Mouse (Mus musculus) embryonic facial prominence, embryonic 12.5 days (tissue): Measurements from ENCODE around the gene H2bfm. TPM values are rescaled to one million over a fixed set of nuclear protein-coding genes. Genes with fewer than 3 reads are reported as not detected.
"Not testable (repeated sequence)": the region's sequence is repeated elsewhere in the genome, so short reads cannot be mapped to it uniquely, and the experiment has no call there.

Source experiments
- ATAC-seq: fragments of 200-750 bp; cut with Nextera tagmentation; 2 replicates; pipeline ENCODE4 v1.8.0; 2017; ENCODE audit not compliant: insufficient number of reproducible peaks, insufficient read depth, low FRiP score, low TSS enrichment
- H3K27ac ChIP-seq: fragments of 300-500 bp; sonication (generic); 2 replicates; pipeline ENCODE4 v1.5.1; 2016; ENCODE audit warnings: mild to moderate bottlenecking
- H3K27me3 ChIP-seq: fragments of 300-500 bp; sonication (generic); 2 replicates; pipeline ENCODE4 v1.6.1; 2016; ENCODE audit warnings: mild to moderate bottlenecking, moderate library complexity
- H3K36me3 ChIP-seq: fragments of 300-500 bp; sonication (generic); 2 replicates; pipeline ENCODE4 v1.6.1; 2016; ENCODE audit warnings: mild to moderate bottlenecking
- H3K4me1 ChIP-seq: fragments of 300-500 bp; sonication (generic); 2 replicates; pipeline ENCODE4 v1.6.1; 2016
- H3K4me2 ChIP-seq: fragments of 300-500 bp; sonication (generic); replicated peaks from 2 replicates; pipeline ENCODE4 v1.6.1; 2016; ENCODE audit warnings: mild to moderate bottlenecking, moderate library complexity
- H3K4me3 ChIP-seq: fragments of 300-500 bp; sonication (generic); 2 replicates; pipeline ENCODE4 v1.5.1; 2016; ENCODE audit warnings: mild to moderate bottlenecking
- H3K9ac ChIP-seq: fragments of 300-500 bp; sonication (generic); 2 replicates; pipeline ENCODE4 v1.6.1; 2016; ENCODE audit warnings: mild to moderate bottlenecking, moderate library complexity
- H3K9me3 ChIP-seq: fragments of 300-500 bp; sonication (generic); 2 replicates; pipeline ENCODE4 v1.6.1; 2016; ENCODE audit warnings: mild to moderate bottlenecking, moderate library complexity
- WGBS: fragments of 180-500 bp; shearing (Covaris S2); methylation state at CpG from one replicate; pipeline ENCODE4 v1.1.7; 2016; 5-methylcytosine and 5-hydroxymethylcytosine counted together
- polyA plus RNA-seq: library from polyadenylated mRNA; unstranded; fragments of >200 nt; fragmentation: Nextera tagmentation; extraction: Ambion mirVana; gene quantifications from 2 replicates; pipeline ENCODE4 v1.2.1, GENCODE M21; 2016

Gene H2bfm
- polyA plus RNA-seq = not detected in 2 replicates

DNA sequence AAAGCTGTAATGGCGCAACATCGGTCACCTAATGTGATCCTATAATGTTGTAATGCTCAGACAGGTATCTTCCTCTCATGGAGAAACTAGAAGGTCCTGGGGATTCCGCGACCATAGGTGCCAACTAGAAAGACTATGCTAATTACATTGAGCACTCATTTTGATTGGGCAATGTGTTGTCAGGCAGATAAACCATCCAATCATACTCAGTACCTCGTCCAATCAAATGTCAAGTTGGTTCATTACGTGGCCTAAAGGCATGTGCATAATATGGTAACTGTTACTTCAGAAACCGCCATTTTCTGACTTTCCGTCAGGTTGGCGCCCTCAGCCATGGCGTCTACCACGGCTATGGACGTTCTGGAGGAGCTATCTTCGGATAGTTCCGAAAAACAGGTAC is at the start of gene H2bfm:
TSS of gene H2bfm (plus strand) at position 295 of the 400 bp plus-strand sequence.
- Histone ChIP-seq H3K9me3 (no peaks in the 10 kb centered on the region), H3K4me3 (no peak within 1 kb of the TSS), H3K27ac (no peak within 1 kb of the TSS), H3K4me2 (no peak within 1 kb of the TSS), H3K4me1 (no peaks in the 10 kb centered on the region), H3K27me3 (no peaks in the 10 kb centered on the region), H3K9ac (no peak within 1 kb of the TSS), H3K36me3 (no peaks in the 10 kb centered on the region)
- ATAC-seq = no peak
- WGBS = 93% methylated on average over 14 of the region's 14 CpGs

DNA sequence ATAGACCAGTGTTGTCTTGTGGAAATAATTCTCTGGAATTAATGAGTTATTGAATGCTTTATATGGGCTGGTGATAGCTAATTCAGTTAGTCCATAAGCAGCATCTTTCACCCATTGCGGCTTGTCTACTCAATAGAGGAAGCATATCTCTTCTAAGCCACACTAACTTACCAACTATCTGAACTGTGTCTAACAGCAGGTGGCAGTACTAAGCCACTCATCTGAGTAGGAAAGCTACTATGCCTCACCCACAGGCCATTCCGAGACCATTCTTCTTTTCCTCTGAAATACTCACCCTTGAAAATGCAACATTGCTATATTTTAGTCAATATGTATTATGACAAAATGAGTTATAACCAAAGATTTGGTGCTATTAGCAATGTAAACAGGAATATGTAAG is 31.4 kb upstream of the H2bfm start:
- H3K4me1 ChIP-seq = no peaks in the 10 kb centered on the region
- no peaks in the 10 kb centered on the region for H3K36me3 ChIP-seq
- ATAC-seq = no peak
- H3K4me2 ChIP-seq = no peak overlapping the region
- no peaks in the 10 kb centered on the region for H3K27me3 ChIP-seq
- WGBS = 53% methylated on average over 2 of the region's 2 CpGs
- H3K4me3 ChIP-seq = no peak overlapping the region
- H3K9ac ChIP-seq = no peak overlapping the region
- H3K9me3 ChIP-seq = no peaks in the 10 kb centered on the region
- no peak overlapping the region for H3K27ac ChIP-seq

DNA sequence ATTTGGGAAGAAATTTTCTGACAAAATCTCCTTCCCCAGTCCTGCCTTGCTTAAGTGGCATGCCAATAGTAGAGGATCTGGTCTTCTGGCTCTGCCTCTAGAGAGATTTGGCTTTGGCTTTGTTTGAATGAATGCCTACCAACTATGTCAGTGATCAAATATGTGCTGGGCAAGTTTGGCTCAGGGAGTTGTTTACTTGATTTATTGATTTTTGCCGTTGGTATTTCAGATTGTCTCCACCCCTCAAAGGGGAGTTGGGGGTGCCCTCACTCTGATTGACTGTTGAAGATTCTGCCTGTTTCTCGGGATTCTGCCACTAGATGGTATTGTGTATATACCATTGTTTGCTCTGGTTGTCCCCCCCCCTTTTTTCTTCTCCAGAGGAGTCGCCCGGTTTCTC is 22.8 kb upstream of the H2bfm start:
- H3K27me3 ChIP-seq = no peaks in the 10 kb centered on the region
- no peak overlapping the region for H3K4me3 ChIP-seq
- H3K4me1 ChIP-seq = no peaks in the 10 kb centered on the region
- no peaks in the 10 kb centered on the region for H3K36me3 ChIP-seq
- ATAC-seq = no peak
- H3K9ac ChIP-seq = no peak overlapping the region
- no peak overlapping the region for H3K27ac ChIP-seq
- no peaks in the 10 kb centered on the region for H3K9me3 ChIP-seq
- 48% methylated on average over 4 of the region's 4 CpGs for WGBS
- no peak overlapping the region for H3K4me2 ChIP-seq

DNA sequence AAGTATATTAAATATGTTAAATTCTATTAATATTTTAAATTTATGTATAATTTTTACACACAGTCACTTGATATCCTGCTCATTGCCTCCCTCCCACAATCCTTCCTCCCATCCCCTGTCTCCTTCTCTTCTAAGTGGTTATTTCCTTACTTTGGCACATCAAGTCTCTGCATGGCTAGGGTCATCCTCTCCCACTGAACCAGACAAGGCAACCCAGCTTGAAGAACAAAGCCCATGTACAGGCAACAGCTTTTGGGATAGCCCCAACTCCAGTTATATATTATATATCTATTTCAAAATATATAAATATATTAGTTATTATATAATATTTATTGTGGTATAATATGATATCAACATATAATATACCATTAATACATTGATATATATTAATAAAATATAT is 1.3 kb upstream of the H2bfm start:
- Histone ChIP-seq H3K9ac (no peak overlapping the region), H3K36me3 (no peaks in the 10 kb centered on the region), H3K4me1 (no peaks in the 10 kb centered on the region), H3K9me3 (no peaks in the 10 kb centered on the region), H3K4me2 (no peak overlapping the region), H3K4me3 (no peak overlapping the region), H3K27ac (no peak overlapping the region), H3K27me3 (no peaks in the 10 kb centered on the region)
- ATAC-seq = no peak

DNA sequence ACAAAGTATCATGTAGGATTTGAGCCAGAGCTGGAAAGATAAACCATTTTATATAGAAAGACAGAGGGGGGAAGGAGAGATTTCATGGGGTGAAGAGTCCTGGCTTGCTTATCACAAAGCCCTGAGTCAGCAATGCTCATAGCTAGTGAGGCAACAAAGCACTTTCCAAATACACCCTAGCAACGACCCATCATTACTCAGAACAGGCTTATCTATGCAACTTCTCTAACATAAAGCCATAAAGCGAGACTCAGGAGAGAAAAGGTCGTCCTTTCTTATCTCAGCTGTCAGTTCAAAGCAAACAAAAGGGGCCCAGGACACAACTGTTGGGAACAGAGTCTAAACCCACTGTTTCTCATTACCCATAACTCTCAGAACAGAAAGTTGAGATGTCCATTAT is 10.9 kb downstream of the H2bfm start:
- Histone ChIP-seq H3K9ac (no peak overlapping the region), H3K4me2 (no peak overlapping the region), H3K4me3 (no peak overlapping the region), H3K9me3 (no peaks in the 10 kb centered on the region), H3K27ac (no peak overlapping the region), H3K36me3 (no peaks in the 10 kb centered on the region), H3K27me3 (no peaks in the 10 kb centered on the region), H3K4me1 (no peaks in the 10 kb centered on the region)
- no peak for ATAC-seq
- 49% methylated on average over 3 of the region's 3 CpGs for WGBS

DNA sequence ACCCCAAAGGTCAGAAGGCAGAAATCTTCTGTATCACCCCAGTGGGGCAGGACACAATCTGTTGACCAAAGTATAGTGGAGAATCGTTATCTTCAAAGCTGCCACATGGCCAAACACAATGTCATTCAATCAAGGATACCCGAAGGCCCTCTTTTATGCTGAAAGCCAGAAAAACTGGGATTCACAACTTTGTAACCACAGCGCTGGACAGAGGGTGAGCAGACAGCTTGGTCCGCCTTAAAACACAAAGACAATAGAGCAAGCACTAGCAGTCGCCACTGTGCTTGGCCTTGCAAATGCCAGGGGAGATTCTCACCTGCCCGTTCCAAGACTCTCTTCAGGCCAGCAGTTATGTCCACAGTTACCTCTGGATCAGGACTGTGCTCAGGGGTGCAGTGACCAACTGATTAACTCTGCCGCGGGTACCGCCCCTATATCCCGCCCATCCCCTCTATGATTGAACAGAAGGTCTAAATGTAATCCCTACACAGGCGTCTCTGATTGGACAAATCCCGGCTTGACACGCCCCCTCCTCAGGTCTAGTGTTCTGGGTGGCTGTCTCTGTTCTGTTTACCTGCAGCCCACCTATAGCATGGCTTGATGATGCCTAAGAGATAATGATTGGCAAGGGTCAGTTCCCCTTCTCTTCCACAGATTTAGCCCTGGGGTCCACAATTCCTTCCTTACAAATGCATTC is 30.6 kb downstream of the H2bfm start:
- ATAC-seq = peak; percentile 99
- 17% methylated on average over 13 of the region's 13 CpGs for WGBS
- not testable (repeated sequence) for H3K9ac ChIP-seq

DNA sequence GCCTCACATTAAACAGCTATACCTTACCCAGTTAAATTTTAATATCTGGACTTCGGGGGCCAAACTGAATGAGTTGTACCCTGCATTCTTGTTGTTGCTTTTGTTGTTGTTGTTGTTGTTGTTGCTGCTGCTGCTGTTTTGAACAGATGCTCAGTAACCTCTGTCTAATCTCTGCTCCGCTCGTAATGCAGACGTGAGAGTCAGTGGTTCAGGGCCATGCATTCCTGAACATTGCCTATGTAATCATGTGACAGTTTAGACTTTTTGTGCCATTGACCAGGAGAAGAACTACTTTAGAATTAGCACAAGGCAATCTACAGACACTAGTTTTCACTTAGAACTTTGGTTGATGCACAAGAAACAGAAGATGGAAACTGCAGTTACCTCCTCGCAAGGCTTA is 31.2 kb downstream of the H2bfm start:
- H3K4me3 ChIP-seq = peak overlapping the region; percentile 36; the same call in 1 of the 2 replicates
- peak overlapping the region; percentile 38 for H3K4me2 ChIP-seq
- not testable (repeated sequence) for ATAC-seq

More for the DNA sequence above, 30.6 kb downstream of the H2bfm start:
- Histone ChIP-seq H3K4me2 (peak overlapping the region; percentile 38), H3K4me3 (peak overlapping the region; percentile 36)
- not testable (repeated sequence) for H3K9me3 ChIP-seq, H3K27ac ChIP-seq, H3K27me3 ChIP-seq, H3K36me3 ChIP-seq, H3K4me1 ChIP-seq

DNA sequence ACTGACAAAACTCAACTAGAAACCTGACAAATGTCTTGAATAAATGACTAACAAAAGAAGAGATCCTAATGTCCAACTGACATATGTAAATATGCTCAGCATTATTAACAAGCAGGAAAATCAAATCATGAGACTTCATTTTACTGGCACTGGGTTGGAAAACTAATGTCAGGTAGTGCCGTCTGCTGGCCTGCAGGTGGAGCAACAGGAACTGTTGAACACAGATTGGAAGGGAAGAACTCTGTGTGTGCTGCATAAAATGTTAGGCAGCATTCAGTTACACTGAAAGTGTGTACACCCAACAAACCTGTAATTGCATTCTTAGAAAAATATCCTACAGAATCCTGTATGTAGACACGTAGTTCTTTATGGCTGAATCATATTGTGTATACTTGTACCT is 32.6 kb downstream of the H2bfm start:
- no peak overlapping the region for H3K4me3 ChIP-seq
- no peaks in the 10 kb centered on the region for H3K4me1 ChIP-seq
- H3K27ac ChIP-seq = no peak overlapping the region
- H3K9me3 ChIP-seq = no peaks in the 10 kb centered on the region
- H3K9ac ChIP-seq = no peak overlapping the region
- H3K27me3 ChIP-seq = no peaks in the 10 kb centered on the region
- 28% methylated on average over 2 of the region's 2 CpGs for WGBS
- no peak overlapping the region for H3K4me2 ChIP-seq
- no peak for ATAC-seq
- H3K36me3 ChIP-seq = no peaks in the 10 kb centered on the region

More for the DNA sequence above, 31.2 kb downstream of the H2bfm start:
- not testable (repeated sequence) for H3K9ac ChIP-seq, H3K27ac ChIP-seq, H3K4me1 ChIP-seq, H3K27me3 ChIP-seq, H3K9me3 ChIP-seq, H3K36me3 ChIP-seq
- 57% methylated on average over 5 of the region's 5 CpGs for WGBS

DNA sequence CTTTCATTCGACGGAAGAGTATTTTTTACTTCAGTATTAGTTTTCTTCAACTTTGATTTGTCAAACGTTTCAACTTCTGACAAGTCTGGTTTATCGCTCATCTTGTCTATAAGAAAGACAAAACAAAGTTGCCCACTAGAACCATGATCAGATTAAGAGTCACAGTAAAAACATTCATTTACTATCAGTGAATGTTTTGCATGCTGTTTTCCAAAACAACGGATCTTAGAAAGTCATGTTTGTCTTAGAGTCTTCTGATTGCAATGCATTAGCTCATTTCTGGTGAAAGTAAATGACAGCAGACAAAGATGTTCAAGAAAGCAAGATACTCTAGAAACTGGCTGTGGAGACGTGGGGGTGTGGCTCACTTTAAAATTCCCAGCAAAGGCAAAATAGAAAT is 48.3 kb downstream of the H2bfm start, which contains the start of gene Tmsb15b2:
TSS of gene Tmsb15b2 (minus strand) at position 101 of the 400 bp plus-strand sequence.
- ATAC-seq, H3K4me1 ChIP-seq, H3K36me3 ChIP-seq, H3K9me3 ChIP-seq, H3K27ac ChIP-seq, H3K27me3 ChIP-seq: not testable (repeated sequence)
- H3K9ac ChIP-seq = peak within 1 kb of the TSS; percentile 47; the same call in 1 of the 2 replicates
- H3K4me3 ChIP-seq = peak within 1 kb of the TSS; percentile 46
- WGBS = 86% methylated on average over 6 of the region's 6 CpGs
- H3K4me2 ChIP-seq = peak within 1 kb of the TSS; percentile 55

DNA sequence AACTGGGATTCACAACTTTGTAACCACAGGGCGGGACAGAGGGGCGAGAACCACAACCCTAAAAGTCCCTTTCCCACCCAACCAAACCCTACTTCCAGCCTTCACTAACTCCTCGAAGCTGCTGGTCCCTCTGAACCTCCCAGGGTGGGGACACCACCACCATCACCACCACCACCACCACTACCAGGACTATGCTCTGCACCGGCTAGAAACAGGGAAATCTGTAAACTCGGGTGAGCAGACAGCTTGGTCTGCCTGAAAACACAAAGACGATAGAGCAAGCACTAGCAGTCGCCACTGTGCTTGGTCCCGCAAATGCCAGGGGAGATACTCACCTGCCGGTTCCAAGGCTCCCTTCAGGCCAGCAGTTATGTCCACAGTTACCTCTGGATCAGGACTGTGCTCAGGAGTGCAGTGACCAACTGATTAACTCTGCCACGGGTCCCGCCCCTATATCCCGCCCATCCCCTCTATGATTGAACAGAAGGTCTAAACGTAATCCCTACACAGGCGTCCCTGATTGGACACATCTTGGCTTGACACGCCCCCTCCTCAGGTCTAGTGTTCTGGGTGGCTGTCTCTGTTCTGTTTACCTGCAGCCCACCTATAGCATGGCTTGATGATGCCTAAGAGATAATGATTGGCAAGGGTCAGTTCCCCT is 49.4 kb downstream of the H2bfm start, which contains the start of the genes Tmsb15l and Tmsb15b1:
TSS of gene Tmsb15l (minus strand) at position 446 of the 661 bp plus-strand sequence.
TSS of gene Tmsb15b1 (minus strand) at position 451 of the 661 bp plus-strand sequence.
- no peak within 1 kb of the TSS for H3K27ac ChIP-seq
- no peaks in the 10 kb centered on the region for H3K36me3 ChIP-seq
- no peaks in the 10 kb centered on the region for H3K9me3 ChIP-seq
- peak within 1 kb of the TSS; percentile 46 for H3K4me3 ChIP-seq
- peak within 1 kb of the TSS; percentile 55 for H3K4me2 ChIP-seq
- H3K27me3 ChIP-seq = no peaks in the 10 kb centered on the region
- peak within 1 kb of the TSS; percentile 47; the same call in 1 of the 2 replicates for H3K9ac ChIP-seq
- peak; percentile 100 for ATAC-seq
- 27% methylated on average over 15 of the region's 15 CpGs for WGBS
- H3K4me1 ChIP-seq = no peaks in the 10 kb centered on the region
